ENCODE assay signal across 11 mouse cellular contexts in the genomic region with DNA sequence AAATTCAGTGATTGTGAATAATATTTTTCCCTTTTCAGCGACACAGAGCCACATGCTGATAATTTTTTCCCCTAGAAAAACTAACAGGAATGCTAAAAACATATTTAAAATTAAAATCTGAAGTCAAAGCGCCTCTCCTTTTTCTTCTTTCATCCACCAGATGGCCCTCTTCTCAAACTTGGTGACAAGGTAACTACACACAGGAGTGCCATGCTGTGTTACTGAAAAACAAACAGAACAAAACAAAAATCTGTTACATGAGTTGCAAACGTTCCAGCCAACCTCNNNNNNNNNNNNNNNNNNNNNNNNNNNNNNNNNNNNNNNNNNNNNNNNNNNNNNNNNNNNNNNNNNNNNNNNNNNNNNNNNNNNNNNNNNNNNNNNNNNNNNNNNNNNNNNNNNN. TPM values are rescaled to one million over a fixed set of nuclear protein-coding genes. Genes with fewer than 3 reads are reported as not detected.
DNase-seq lines count a peak whose midpoint lies in the region; ATAC-seq and TF ChIP-seq lines count a peak whose summit lies in the region.
"Had no signal": no experiment of that assay in that cellular context is flagged by ENCODE, and none has a peak within 500 bp of the region (broad histone marks: within the 10 kb centered on the region; RNA-seq: fewer than 3 reads in every experiment).

No protein-coding gene starts in this region.

- H3K4me3 ChIP-seq in cerebellum, adult 2 months (replicated peaks; ENCODE audit: insufficient read depth, low read depth, low read length), result no peak overlapping the region
- H3K4me3 ChIP-seq in layer of hippocampus, adult 2 months, result no peak overlapping the region
- H3K4me3 ChIP-seq: liver, embryonic 15.5 days had no signal

- no peak overlapping the region for H3K27ac ChIP-seq in cerebellum, adult 2 months (ENCODE audit: insufficient read depth, low read length)
- no peak overlapping the region for H3K27ac ChIP-seq in layer of hippocampus, adult 2 months
- H3K27ac ChIP-seq: liver, embryonic 15.5 days had no signal

- 34% methylated on average over 3 of the region's 3 CpGs for WGBS in cerebellum, adult 2 months

- TF ChIP-seq POLR2A in cerebellum, adult 2 months (IDR thresholded peaks at IDR 0.05; ENCODE audit: borderline replicate concordance, insufficient read depth, low read length), result no peak

- peak; percentile 40 to 67 for DNase-seq in cerebellum, adult 2 months
- no peak for DNase-seq in layer of hippocampus, adult 2 months (ENCODE audit: low spot score in 2 of 2)
- no peak for DNase-seq in layer of hippocampus, postnatal 25 days (ENCODE audit: extremely low spot score in 1 of 2, low spot score in 1 of 2)
- DNase-seq in 3T3-L1 (ENCODE audit: low read depth, low spot score), result peak; percentile 58
- no peak for DNase-seq in ovary, adult 18-20 months (ENCODE audit: low spot score)
- DNase-seq in spleen, adult 18-20 months, result no peak
- DNase-seq: gastrocnemius, postnatal 25 days had no signal

- 0 out of 2 replicates have a peak, but pooled peaks have one; percentile 1 for TF ChIP-seq CTCF in cerebellum, adult 2 months (IDR thresholded peaks at IDR 0.05; ENCODE audit: borderline replicate concordance, insufficient read depth, low read depth, low read length)
- peak; percentile 79 for TF ChIP-seq CTCF in layer of hippocampus, adult 2 months (conservative IDR thresholded peaks at IDR 0.05)

- ATAC-seq in cerebellum, adult (ENCODE audit: insufficient number of reproducible peaks, low FRiP score, low TSS enrichment), result no peak
- peak; percentile 69 for ATAC-seq in common myeloid progenitor, adult 5-6 weeks (replicated peaks; ENCODE audit: low read depth, poor library complexity, severe bottlenecking)

- no peaks in the 10 kb centered on the region for H3K27me3 ChIP-seq in cerebellum, adult 2 months (ENCODE audit: control insufficient read depth, insufficient read depth, low read length)
- H3K27me3 ChIP-seq: liver, embryonic 15.5 days had no signal

- H3K4me1 ChIP-seq in cerebellum, adult 2 months (ENCODE audit: control insufficient read depth, insufficient read depth, low read length), result peaks cover 15% of the 10 kb centered on the region
- H3K4me1 ChIP-seq: liver, embryonic 15.5 days had no signal

RNA-seq across cellular contexts. Expression of a gene that starts 29.8 kb away (rescaled TPM):
- not detected in 2 replicates for polyA plus RNA-seq in cerebellum, adult 2 months (2012; rRNA removed)
- not detected for total RNA-seq in layer of hippocampus, adult 2 months (2021)
- total RNA-seq in layer of hippocampus, postnatal 25 days (2021), result not detected
- total RNA-seq in common myeloid progenitor, adult 5-6 weeks (2017), result not detected in 2 replicates
- total RNA-seq: adrenal gland, postnatal 4 days; gastrocnemius, postnatal 25 days had no signal
- polyA plus RNA-seq: liver, embryonic 15.5 days had no signal

Comparison
In these comparisons a context has a peak if more than half of its experiments do, and no peak if none do; other contexts are left out.
1. DNase-seq: peak in cerebellum, adult 2 months (2 of 2) and 3T3-L1 (single experiment); none in layer of hippocampus, adult 2 months (0 of 2), layer of hippocampus, postnatal 25 days (0 of 2), ovary, adult 18-20 months (single experiment) and spleen, adult 18-20 months (0 of 2).